In genomic region chr7:133684701-133685100, GRCm38 (mm10) we compare ENCODE assay signal across 27 mouse cellular contexts. TPM values are rescaled to one million over a fixed set of nuclear protein-coding genes. Genes with fewer than 3 reads are reported as not detected.
"Had no signal": no experiment of that assay in that cellular context is flagged by ENCODE, and none has a peak within 500 bp of the region (broad histone marks: within the 10 kb centered on the region; RNA-seq: fewer than 3 reads in every experiment).

No protein-coding gene starts in this region.

- H3K27me3 ChIP-seq: kidney, embryonic 15.5 days; midbrain, embryonic 12.5 days; midbrain, embryonic 15.5 days; neural tube, embryonic 12.5 days; neural tube, embryonic 15.5 days had no signal

- ATAC-seq: midbrain, embryonic 15.5 days had no signal

- H3K9ac ChIP-seq: kidney, embryonic 15.5 days; liver, embryonic 14.5 days; midbrain, embryonic 12.5 days; midbrain, embryonic 15.5 days; neural tube, embryonic 12.5 days; neural tube, embryonic 15.5 days had no signal

- H3K4me1 ChIP-seq: kidney, embryonic 15.5 days; midbrain, embryonic 12.5 days; midbrain, embryonic 15.5 days; neural tube, embryonic 12.5 days; neural tube, embryonic 15.5 days had no signal

- DNase-seq: kidney, adult 11 months; kidney, adult 8-10 months; kidney, postnatal 10 days; kidney, postnatal 36 days; layer of hippocampus, adult 9-11 months; lung, adult 2 months; lung, postnatal 14 days; lung, postnatal 4 days; right cerebral cortex, adult 18-20 months; right cerebral cortex, postnatal 14 days; right cerebral cortex, postnatal 4 days; thymus, adult 2 months; thymus, postnatal 14 days had no signal

- H3K4me2 ChIP-seq: kidney, embryonic 15.5 days; midbrain, embryonic 12.5 days; midbrain, embryonic 15.5 days; neural tube, embryonic 12.5 days; neural tube, embryonic 15.5 days had no signal

- H3K4me3 ChIP-seq: kidney, embryonic 15.5 days; midbrain, embryonic 12.5 days; midbrain, embryonic 15.5 days; neural tube, embryonic 12.5 days; neural tube, embryonic 15.5 days had no signal

- H3K27ac ChIP-seq: kidney, embryonic 15.5 days; liver, embryonic 14.5 days; midbrain, embryonic 12.5 days; midbrain, embryonic 15.5 days; neural tube, embryonic 12.5 days; neural tube, embryonic 15.5 days; stomach, postnatal 0 days had no signal

RNA-seq across cellular contexts. Expression of gene Mmp21, which starts 4.8 kb away (rescaled TPM):
- total RNA-seq: left cerebral cortex, adult 18-20 months; left cerebral cortex, postnatal 25 days; megakaryocyte-erythroid progenitor cell, adult 5-6 weeks had no signal
- polyA plus RNA-seq: intestine, embryonic 14.5 days; limb, embryonic 14.5 days; lung, adult 2 months; lung, embryonic 16.5 days; midbrain, embryonic 12.5 days; neural tube, embryonic 12.5 days; neural tube, embryonic 15.5 days; stomach, embryonic 14.5 days; thymus, adult 2 months had no signal
